Mouse (Mus musculus) stomach, embryonic 15.5 days (tissue): Measurements from ENCODE around the gene Olfr943. TPM values are rescaled to one million over a fixed set of nuclear protein-coding genes. Genes with fewer than 3 reads are reported as not detected.

Experiments
- ATAC-seq: fragments of 200-750 bp; cut with Nextera tagmentation; 2 replicates; pipeline ENCODE4 v1.8.0; 2017; ENCODE audit warnings: low read depth, moderate number of reproducible peaks, moderate TSS enrichment; ENCODE audit not compliant: insufficient read depth, low FRiP score
- H3K27ac ChIP-seq: fragments of 300-500 bp; sonication (generic); 2 replicates; pipeline ENCODE4 v1.5.1; 2015; ENCODE audit warnings: mild to moderate bottlenecking, inconsistent platforms
- H3K27me3 ChIP-seq: fragments of 300-500 bp; sonication (generic); replicated peaks from 2 replicates; pipeline ENCODE4 v1.6.1; 2015; ENCODE audit warnings: inconsistent platforms
- H3K36me3 ChIP-seq: fragments of 300-500 bp; sonication (generic); 2 replicates; pipeline ENCODE4 v1.6.1; 2015; ENCODE audit warnings: inconsistent platforms
- H3K4me1 ChIP-seq: fragments of 300-500 bp; sonication (generic); 2 replicates; pipeline ENCODE4 v1.6.1; 2015; ENCODE audit warnings: inconsistent platforms
- H3K4me2 ChIP-seq: fragments of 300-500 bp; sonication (generic); 2 replicates; pipeline ENCODE4 v1.6.1; 2015; ENCODE audit warnings: mild to moderate bottlenecking, inconsistent platforms
- H3K4me3 ChIP-seq: fragments of 300-500 bp; sonication (generic); replicated peaks from 2 replicates; pipeline ENCODE4 v1.5.1; 2015; ENCODE audit warnings: inconsistent platforms
- H3K9ac ChIP-seq: fragments of 300-500 bp; sonication (generic); 2 replicates; pipeline ENCODE4 v1.6.1; 2015; ENCODE audit warnings: inconsistent platforms
- H3K9me3 ChIP-seq: fragments of 300-500 bp; sonication (generic); 2 replicates; pipeline ENCODE4 v1.6.1; 2016; ENCODE audit warnings: inconsistent platforms
- WGBS: fragments of 180-500 bp; shearing (Covaris S2); methylation state at CpG from one replicate; pipeline ENCODE4 v1.1.7; 2015; 5-methylcytosine and 5-hydroxymethylcytosine counted together
- polyA plus RNA-seq: library from polyadenylated mRNA; unstranded; fragments of >200 nt; fragmentation: Nextera tagmentation; extraction: Ambion mirVana; gene quantifications from 2 replicates; pipeline ENCODE4 v1.2.1, GENCODE M21; 2015

The Olfr943 gene
- polyA plus RNA-seq: not detected in 2 replicates

DNA sequence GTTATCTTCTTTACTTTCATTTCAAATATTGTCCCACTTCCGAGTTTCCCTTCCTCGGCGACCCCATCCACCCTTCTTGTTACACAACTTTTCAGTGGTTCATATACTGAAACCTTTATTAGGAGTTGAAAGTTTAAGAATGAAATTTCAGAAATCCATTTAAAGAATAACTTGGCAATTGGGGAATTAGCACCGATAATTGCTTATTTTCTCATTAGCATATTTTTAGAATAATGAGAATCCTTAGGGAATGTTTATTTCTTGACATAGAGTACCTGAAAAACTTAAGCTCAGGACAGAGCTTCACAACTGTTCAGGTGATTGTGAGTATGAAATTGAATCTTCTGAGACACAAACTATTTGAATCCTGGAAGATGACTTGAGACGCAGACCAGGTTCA, at the start of gene Olfr943:
Gene Olfr943 (plus strand): TSS at position 301 of the 400 bp plus-strand sequence.
- WGBS: 87% methylated on average over 5 of the region's 5 CpGs
- no peak within 1 kb of the TSS for H3K4me3 ChIP-seq
- H3K4me1 ChIP-seq: no peaks in the 10 kb centered on the region
- no peak within 1 kb of the TSS for H3K9ac ChIP-seq
- no peaks in the 10 kb centered on the region for H3K36me3 ChIP-seq
- H3K9me3 ChIP-seq: no peaks in the 10 kb centered on the region
- ATAC-seq: no peak
- H3K4me2 ChIP-seq: no peak within 1 kb of the TSS
- no peaks in the 10 kb centered on the region for H3K27me3 ChIP-seq
- no peak within 1 kb of the TSS for H3K27ac ChIP-seq

DNA sequence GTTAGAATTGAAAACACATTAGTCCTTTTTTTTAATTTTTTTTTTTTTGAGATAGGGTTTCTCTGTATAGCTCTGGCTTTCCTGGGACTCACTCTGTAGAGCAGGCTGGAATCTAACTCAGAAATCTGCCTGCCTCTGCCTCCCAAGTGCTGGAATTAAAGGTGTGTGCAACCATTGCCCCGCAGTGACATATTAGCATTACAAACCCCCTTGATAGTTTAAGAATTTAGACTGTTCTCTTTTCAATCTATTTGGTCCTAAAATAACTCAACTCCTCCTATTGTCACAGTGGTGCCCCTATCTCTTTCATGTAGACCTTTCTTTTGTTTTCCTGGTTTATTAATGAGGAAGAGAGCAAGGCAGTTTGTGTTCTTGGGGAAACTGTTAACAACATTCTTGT, 38.8 kb upstream of the Olfr943 start:
- Histone ChIP-seq H3K4me3 (no peak overlapping the region), H3K4me1 (no peaks in the 10 kb centered on the region), H3K27me3 (no peaks in the 10 kb centered on the region), H3K9me3 (no peaks in the 10 kb centered on the region), H3K36me3 (no peaks in the 10 kb centered on the region), H3K9ac (no peak overlapping the region), H3K4me2 (no peak overlapping the region), H3K27ac (no peak overlapping the region)
- no peak for ATAC-seq
- WGBS: 85% methylated on average over 1 of the region's 1 CpGs

DNA sequence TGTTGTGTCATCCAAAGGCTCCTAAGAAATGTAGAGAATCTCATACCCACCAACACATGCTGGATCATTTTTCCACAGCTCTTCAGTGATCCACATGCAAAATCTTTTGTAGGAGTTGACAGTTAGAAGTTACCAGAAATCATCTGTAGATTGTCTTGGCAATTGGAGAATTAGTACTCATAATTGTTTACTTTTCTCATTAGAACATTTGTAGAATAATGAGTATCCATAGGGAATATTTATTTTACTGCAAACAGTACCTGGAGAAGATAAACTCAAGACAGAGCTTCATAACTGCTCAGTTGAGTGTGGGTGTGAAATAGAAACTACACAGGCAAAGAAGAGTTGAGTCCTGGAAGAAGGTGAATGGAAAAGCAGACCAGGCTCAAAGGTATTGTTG, 38.3 kb upstream of the Olfr943 start, which contains the start of gene Olfr27:
Gene Olfr27 (plus strand): TSS at position 301 of the 400 bp plus-strand sequence.
- H3K9ac ChIP-seq: no peak within 1 kb of the TSS
- H3K9me3 ChIP-seq: no peaks in the 10 kb centered on the region
- H3K4me3 ChIP-seq: no peak within 1 kb of the TSS
- ATAC-seq: no peak
- no peaks in the 10 kb centered on the region for H3K4me1 ChIP-seq
- no peak within 1 kb of the TSS for H3K4me2 ChIP-seq
- H3K27ac ChIP-seq: no peak within 1 kb of the TSS
- H3K27me3 ChIP-seq: no peaks in the 10 kb centered on the region
- no peaks in the 10 kb centered on the region for H3K36me3 ChIP-seq

DNA sequence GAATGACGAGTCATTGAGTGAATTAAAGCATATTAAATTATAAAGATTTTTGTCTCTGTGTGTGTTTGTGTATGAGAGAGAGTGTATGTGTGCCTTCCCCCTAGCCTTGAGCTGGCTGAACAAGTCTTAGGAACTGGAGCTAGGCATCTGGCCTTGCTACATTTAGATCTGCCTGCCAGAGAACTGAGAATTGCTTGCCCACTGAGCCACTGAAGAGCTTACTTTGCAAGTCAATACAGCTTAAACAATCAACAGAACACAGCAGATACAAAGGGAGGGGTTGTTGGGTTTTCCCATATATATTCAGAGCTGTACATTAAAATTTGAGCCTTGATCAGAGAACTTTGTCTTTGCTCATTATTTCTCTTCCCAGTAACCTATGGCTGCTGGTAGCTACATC, 13.7 kb upstream of the Olfr943 start:
- Histone ChIP-seq H3K9ac (no peak overlapping the region), H3K27me3 (no peaks in the 10 kb centered on the region), H3K36me3 (no peaks in the 10 kb centered on the region), H3K4me1 (no peaks in the 10 kb centered on the region), H3K9me3 (no peaks in the 10 kb centered on the region), H3K27ac (no peak overlapping the region), H3K4me3 (no peak overlapping the region), H3K4me2 (no peak overlapping the region)
- no peak for ATAC-seq
- WGBS: 65% methylated on average over 1 of the region's 1 CpGs

DNA sequence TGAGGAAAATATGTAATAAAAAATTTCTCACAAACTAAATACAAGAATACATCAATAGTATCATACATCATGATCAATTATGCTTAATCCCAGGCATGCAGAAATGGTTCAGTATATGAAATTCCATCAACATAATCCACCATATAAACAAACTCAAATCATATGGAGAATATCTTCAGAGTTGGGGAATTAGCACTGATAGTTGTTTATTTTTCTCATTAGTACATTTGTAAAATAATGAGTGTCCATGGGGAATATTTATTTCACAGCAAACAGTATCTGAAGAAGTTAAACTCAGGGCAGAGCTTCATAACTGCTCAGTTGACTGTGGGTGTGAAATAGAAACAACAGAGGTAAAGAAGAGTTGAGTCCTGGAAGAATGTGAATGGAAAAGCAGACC, 35.5 kb downstream of the Olfr943 start, which contains the start of gene Olfr944:
Gene Olfr944 (plus strand): TSS at position 301 of the 400 bp plus-strand sequence.
- ATAC-seq: no peak
- Histone ChIP-seq H3K9me3 (no peaks in the 10 kb centered on the region), H3K27me3 (no peaks in the 10 kb centered on the region), H3K4me3 (no peak within 1 kb of the TSS), H3K27ac (no peak within 1 kb of the TSS), H3K4me2 (no peak within 1 kb of the TSS), H3K4me1 (no peaks in the 10 kb centered on the region), H3K36me3 (no peaks in the 10 kb centered on the region), H3K9ac (no peak within 1 kb of the TSS)

Other genes starting within 250 kb of the Olfr943 start
- gene Olfr930, start 236.5 kb upstream of the Olfr943 start, polyA plus RNA-seq: not detected in 2 replicates
- not detected in 2 replicates for gene Olfr933, start 194.0 kb upstream of the Olfr943 start, polyA plus RNA-seq
- gene Olfr934, start 178.0 kb upstream of the Olfr943 start, polyA plus RNA-seq: not detected in 2 replicates
- gene Olfr935, start 166.6 kb upstream of the Olfr943 start, polyA plus RNA-seq: not detected in 2 replicates
- not detected in 2 replicates for gene Olfr146, start 142.9 kb upstream of the Olfr943 start, polyA plus RNA-seq
- gene Olfr937, start 101.4 kb upstream of the Olfr943 start, polyA plus RNA-seq: not detected in 2 replicates
- gene Olfr938, start 87.4 kb upstream of the Olfr943 start, polyA plus RNA-seq: not detected in 2 replicates
- not detected in 2 replicates for gene Olfr27, start 38.2 kb upstream of the Olfr943 start, polyA plus RNA-seq
- gene Olfr944, start 35.6 kb downstream of the Olfr943 start, polyA plus RNA-seq: not detected in 2 replicates
- not detected in 2 replicates for gene Olfr1537, start 83.7 kb downstream of the Olfr943 start, polyA plus RNA-seq
- gene Olfr945, start 110.5 kb downstream of the Olfr943 start, polyA plus RNA-seq: not detected in 2 replicates
- gene Olfr948, start 159.7 kb downstream of the Olfr943 start, polyA plus RNA-seq: not detected in 2 replicates
- not detected in 2 replicates for gene Olfr951, start 221.1 kb downstream of the Olfr943 start, polyA plus RNA-seq